Comparison of ENCODE assay signal across 7 mouse cellular contexts in genomic region chr9:121107643-121108042, GRCm38 (mm10).
DNase-seq lines count a peak whose midpoint lies in the region.

No protein-coding gene starts in this region.

- peak; percentile 28 for DNase-seq in retina, postnatal 7 days (ENCODE audit: low read depth, low spot score)
- no peak for DNase-seq in retina, embryonic 14.5 days (ENCODE audit: low spot score)
- DNase-seq in cerebellum, postnatal 36 days = peak; percentile 94 to 97
- peak; percentile 53 to 56 for DNase-seq in heart, adult 9 months (ENCODE audit: low spot score in 2 of 2)
- peak; percentile 84 to 88 for DNase-seq in layer of hippocampus, postnatal 10 days (ENCODE audit: low spot score in 2 of 2)
- peak; percentile 32 for DNase-seq in right cerebral cortex, postnatal 25 days
- DNase-seq in spleen, postnatal 4 days (ENCODE audit: low spot score in 2 of 2) = no peak

Comparison
In these comparisons a context has a peak if more than half of its experiments do, and no peak if none do; other contexts are left out.
1. DNase-seq: peak in retina, postnatal 7 days (single experiment), cerebellum, postnatal 36 days (2 of 2), heart, adult 9 months (2 of 2), layer of hippocampus, postnatal 10 days (2 of 2) and right cerebral cortex, postnatal 25 days (single experiment); none in retina, embryonic 14.5 days (single experiment) and spleen, postnatal 4 days (0 of 2).